Mouse (Mus musculus): ENCODE measurements around the gene Ly9. TPM values are rescaled to one million over a fixed set of nuclear protein-coding genes. Genes with fewer than 3 reads are reported as not detected.

Ly9 gene
- total RNA-seq (2021) = not detected
- long read RNA-seq, experiment 1 = 0 reads
- long read RNA-seq, experiment 2 = 0 reads

DNA sequence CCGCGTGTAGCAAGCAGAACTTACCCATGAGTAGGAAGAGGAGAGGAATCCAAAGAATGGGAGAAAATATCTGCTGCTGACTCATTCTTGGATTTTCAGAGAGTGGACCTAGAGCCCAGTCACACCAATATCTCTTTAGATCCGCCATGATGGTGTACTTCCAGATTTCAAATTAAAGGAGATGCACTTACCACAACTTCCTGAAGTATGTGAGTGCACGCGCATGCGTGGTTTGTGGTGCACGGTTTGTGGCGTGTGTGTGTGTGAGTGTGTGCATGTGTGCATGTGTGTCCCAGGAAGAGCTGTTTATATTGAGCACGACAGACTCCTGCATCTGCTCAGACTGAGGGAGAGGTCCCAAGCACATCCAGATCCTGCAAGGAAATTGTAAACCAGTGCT is at the start of gene Ly9:
Ly9 (minus strand) TSS at position 235 of the 400 bp plus-strand sequence.
- no peak for DNase-seq (ENCODE audit: low spot score in 2 of 2)

DNA sequence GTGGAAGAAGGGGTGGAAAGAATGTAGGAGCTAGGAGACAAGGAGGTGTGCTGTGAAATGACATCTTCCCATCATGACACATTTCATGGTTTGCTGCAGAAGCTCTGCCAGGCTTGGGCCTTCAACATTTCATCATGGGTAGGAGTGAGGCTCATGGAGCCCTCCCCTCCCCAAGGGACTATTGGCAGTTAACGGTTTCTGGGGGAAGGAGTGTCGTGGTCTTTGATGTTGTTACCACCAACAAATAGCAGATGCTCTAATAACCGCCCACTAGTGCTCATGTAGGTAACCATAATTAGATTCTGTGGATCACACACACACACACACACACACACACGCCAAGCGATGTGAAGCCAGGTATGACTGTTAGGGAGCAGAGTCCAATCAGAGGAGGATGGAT is 45.5 kb upstream of the Ly9 start, which contains the start of gene Slamf7:
Slamf7 (minus strand) TSS at position 302 of the 400 bp plus-strand sequence.
- no peak for DNase-seq (ENCODE audit: low spot score in 2 of 2)

DNA sequence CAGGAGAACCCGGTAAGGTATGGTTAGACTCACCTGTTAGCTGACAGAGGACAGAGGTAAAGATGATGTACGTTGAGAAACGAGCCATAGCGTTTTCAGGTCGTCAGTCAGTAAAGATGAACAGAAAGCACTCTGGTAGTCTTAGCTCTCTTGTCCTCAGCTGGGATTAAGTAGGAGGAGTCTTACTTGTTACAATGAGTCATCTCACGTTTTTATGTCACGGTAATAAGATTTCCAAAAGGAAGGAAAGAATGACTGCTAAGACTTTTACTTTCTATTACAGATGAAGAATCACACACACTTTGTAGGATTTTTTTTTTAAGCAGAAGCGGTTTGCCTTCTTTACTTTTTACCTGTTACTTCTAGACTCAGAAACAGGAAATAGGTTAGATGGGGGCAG is 41.6 kb upstream of the Ly9 start:
- no peak for DNase-seq (ENCODE audit: low spot score in 2 of 2)

DNA sequence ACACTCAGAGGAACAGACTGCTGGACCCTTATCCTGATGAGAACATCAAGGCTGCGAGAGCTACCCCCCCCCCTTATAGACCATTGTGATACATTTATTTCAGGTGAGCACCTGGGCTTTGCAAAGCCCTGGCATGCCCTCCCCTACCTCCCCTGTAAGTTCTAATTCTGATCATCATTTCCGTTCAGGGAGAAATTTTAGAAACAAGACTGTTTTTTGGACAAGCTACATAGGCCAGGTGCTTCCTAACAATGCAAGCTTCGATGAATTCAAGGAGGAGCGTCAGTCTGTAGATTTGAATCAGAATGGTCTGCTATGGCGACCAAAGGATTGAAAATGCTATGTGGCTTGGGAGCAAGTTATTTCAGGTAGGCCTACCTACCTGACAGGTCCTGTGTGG is 40.5 kb upstream of the Ly9 start:
- DNase-seq (ENCODE audit: low spot score in 2 of 2) = no peak

DNA sequence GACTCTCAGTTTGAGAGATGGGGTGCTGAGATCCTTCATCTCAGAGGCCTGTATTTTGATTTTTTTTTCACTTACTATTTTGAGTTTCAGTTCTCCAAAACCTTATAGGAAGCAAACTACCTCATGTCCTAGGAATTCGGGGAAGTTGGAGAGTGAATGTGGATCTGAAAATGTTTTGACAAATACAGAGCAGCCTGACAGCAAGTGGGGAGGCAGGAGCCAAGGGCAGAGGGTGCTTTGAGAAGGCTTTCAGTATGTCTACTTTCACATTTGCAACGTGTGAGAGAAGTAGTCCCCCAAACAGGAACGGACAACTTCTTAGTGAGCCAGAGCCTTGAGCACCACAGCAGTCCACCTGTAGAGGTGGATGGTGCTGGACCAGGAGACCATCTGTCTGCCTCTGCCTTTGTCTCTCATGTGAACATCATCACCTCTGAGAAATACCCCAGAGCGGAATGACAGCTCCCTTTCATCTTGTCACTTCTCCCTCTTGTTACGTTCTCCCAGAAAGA is 39.3 kb upstream of the Ly9 start:
- no peak for DNase-seq (ENCODE audit: low spot score in 2 of 2)

DNA sequence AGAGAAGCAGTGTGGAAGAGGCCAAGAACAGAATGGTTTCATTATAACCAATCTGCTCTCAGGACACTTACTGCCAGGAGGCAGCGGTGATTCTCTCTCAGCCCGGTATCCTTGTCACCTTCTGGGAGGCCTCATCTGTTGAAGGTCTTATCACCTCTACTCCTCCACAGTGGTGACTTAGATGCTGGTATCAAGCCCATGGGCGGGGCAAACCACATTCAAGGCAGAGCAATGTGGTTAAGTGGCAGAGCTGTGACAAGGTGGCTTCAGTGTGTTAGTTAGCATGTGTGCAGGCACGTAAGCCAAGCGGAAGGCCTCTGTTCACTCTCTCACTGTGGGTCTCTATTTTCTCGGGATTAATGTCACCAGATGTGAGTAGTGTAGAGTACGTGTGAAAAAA is 36.4 kb upstream of the Ly9 start:
- DNase-seq (ENCODE audit: low spot score in 2 of 2) = no peak

DNA sequence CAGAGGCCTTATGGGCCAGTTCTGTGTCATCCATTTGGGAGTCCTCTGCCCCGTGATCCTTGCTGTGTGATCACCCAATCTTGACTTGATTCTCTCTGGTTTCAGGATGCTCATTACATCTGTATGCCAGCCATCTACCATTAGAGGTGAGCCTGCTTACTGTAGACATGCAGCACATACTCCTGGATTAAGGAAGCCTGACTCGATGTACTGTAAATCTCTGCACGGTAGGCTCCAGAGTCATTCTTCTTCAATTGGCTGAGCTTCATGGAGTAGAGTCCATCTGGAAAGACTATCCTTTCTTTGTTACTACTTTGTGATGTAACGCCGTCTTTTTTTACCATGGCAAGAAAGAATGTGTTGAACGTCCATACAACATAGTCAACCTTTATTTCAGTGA is 33.6 kb upstream of the Ly9 start:
- DNase-seq (ENCODE audit: low spot score in 2 of 2) = no peak

DNA sequence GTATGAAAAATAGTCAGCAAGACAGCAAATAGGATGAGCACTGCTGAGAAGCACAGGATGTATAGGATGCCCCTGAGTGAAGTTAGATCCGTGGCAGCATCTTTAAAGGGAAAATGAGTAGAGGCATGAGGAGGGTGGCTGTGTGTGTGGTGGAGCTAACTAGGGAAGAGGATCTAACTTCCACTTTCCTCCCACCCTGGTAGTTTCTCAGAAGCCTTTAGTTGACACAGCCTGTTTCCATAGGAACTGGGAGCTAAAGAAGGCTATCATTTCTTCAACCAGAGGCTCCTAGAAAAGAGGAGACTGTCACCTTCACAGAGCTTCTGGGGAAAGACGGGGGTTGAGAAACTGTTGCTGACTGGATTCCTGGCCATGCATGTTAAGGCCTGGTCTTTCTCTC is 31.5 kb upstream of the Ly9 start:
- DNase-seq (ENCODE audit: low spot score in 2 of 2) = no peak

DNA sequence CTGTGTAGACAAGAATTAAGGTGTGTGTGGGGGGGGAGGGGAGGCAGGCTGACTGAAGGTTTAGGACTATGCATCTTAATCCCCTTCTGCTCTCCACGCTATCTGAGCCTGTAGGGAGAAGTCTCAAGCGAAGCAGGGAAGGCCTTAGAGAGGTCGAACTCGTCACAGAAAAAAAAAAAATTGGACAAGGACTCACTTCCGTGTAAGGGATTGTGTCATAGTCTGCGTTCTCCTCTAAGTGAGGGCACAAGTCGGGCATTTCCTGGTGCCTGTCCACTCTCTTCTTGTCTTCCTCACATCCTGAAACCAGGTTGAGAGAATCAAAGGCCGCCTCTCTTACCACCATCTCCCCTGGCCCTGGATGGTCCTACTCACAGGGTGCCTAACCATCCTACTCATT is 29.9 kb upstream of the Ly9 start:
- DNase-seq (ENCODE audit: low spot score in 2 of 2) = no peak

DNA sequence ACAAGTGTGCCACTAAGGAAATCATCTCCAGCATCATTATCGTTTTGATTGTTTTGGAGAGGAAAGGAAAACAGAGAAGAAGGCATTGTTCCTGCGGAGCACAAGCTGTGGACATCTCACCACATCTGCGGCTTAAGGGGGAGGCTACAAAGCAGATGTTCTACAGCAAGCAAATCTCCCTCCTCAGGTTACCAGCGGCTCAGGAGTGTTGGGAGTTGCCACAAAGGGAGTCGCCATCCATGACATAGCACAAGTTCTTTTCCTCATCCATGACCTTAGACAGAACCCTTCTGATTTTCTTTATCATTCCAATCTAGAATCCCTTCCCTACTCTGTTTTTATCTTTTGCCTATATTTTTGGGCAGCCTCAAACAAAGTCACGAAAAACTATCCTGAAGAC is 28.5 kb upstream of the Ly9 start:
- DNase-seq (ENCODE audit: low spot score in 2 of 2) = no peak

DNA sequence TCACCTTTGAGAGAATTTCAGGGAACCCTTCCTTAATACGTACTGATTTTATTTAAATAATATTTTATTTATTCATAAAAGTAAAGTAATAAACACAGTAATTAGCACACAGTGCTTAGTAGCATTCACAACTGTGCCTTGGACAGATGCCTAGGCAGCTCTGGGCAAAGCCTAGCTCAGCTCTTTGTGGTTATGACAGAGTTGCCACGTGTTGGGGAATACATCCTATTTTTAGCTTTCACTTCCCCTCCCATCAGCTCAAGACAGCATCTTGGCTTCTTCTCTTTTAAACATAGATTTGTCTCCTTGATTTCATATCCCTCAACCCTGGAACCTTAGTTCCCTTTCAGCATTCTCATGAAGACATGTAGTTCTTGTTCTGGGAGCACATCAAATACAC is 24.2 kb upstream of the Ly9 start:
- DNase-seq (ENCODE audit: low spot score in 2 of 2) = peak in 1 of 2 experiments; percentile 52

DNA sequence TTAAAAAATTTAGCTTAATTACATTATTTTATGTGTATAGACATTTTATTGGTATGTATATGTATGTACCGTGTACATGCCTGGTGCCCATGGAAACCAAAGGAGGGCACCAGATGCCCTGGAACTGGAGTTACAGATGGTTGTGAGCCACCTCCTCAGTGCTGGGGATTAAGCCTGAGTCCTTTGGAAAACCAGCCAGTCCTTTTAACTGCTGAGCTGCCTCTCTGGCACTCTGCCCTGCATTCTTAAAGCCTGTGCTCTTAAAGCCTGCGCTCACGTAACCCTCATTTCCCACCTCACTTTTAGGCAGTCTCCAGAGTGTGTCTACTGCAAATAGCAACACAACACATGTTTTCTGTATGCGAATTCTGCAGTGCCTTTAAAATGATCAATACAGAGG is 23.7 kb upstream of the Ly9 start:
- peak in 1 of 2 experiments; percentile 20 for DNase-seq (ENCODE audit: low spot score in 2 of 2)

DNA sequence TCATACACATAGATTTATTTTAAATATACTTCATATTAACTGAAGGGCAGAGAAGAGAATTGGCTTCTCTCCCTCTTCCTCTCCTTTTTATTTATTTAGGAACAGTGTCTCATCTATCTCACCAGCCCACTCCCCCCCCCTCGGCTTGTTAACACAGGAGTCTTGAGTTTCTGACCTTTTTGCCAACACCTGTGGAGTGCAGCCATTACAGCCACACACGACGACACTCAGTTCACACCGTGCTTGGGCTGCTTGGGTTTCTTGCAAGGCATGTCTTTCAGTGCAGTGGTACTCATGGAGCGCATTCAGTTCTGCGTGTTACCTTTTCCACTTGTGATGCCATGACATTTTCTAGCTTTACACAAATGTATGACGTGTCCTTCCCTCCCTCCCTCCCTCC is 22.8 kb upstream of the Ly9 start:
- DNase-seq (ENCODE audit: low spot score in 2 of 2) = no peak

DNA sequence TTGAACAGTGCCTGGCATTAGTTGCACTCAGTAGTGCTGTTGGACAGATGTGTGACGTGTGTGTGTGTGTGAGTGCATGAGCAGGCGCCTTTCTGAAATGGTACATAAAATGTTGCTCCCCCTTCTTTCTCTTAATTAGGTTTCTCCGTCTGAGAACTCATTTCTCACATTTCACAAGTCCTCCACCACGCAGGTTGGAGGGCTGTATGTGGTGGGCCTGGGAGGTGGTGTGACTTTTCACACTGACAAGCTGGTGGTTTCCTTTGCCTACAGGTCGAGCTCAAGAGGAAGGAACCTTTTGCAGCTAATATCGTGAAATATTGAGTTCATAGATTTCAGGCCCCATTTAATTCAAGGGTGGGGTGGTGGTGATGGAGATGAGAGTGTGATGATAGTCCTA is 22.0 kb upstream of the Ly9 start:
- DNase-seq (ENCODE audit: low spot score in 2 of 2) = no peak

DNA sequence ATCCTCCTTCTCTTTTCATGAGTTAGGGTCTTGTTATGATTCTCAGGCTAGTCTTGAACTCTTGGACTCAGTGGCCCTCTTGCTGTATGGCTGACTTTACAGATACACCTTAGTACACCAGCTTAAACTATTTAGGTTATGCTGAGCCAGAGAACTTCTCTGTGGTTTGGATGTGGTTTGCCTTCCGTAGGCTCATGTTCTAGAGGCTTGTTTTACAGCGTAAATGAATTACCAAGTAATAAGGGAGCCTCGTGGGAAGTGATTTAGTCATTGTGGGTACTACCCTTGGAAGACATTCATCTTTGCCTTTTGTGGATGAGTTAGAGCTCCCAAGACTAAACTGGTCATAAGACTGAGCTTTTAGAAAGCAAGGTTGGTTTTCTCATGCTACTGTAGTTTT is 20.6 kb upstream of the Ly9 start:
- no peak for DNase-seq (ENCODE audit: low spot score in 2 of 2)

DNA sequence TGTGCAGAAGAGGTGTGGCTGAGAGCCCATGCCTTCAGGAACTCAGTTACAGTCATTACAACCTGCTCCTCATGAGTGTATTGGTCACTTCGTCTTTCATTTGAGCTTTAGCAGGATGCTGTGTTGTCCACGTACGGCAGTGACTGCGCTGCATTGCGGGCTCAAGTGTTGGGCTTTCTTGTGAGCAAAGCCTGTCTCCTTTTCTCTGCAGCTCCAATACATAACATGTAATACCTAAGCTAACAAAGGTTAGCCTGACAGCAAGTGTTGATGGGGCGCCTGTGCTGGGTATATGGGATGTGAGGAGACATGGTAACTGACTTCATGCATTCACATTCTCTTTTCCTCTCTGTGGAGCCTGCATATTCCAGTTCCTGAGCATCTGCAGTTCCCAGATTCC is 12.9 kb upstream of the Ly9 start:
- DNase-seq (ENCODE audit: low spot score in 2 of 2) = no peak

DNA sequence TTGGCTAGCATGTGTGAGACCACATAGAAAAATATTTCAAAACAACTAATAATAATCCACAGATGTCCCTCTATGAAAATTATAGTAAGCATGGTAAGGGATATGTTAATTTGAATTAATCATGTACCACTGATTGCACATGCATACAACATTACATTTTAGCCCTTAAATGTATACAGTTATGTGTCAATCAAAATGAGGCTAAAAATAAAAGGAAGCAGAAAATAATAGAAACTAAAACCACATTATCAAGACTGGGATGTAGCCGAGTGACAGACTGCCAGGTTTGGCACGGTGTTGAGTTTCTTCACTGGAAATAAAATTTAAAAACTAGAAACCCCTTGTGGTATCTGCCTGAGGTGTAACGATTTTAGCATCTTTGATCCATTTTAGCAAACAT is 12.4 kb upstream of the Ly9 start:
- no peak for DNase-seq (ENCODE audit: low spot score in 2 of 2)

DNA sequence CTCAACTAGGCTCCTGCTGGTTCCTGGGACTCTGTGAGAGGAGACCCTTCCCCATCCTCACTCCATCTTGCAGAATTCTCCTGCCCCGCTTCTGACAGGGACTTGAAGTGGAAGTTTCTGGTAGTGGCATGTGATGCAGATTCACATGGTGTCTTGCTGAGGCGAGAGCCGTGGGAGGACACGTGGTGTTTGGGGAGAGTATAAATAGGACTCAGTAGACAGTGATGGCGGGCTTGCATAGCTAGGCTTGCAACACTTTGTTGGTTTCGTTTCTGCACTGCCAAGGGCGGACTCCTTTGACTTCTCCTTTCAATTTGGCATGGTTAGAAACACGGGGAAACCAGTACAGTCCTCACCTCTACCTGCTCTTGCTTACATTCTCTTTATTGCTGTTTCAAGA is 11.8 kb upstream of the Ly9 start:
- no peak for DNase-seq (ENCODE audit: low spot score in 2 of 2)

DNA sequence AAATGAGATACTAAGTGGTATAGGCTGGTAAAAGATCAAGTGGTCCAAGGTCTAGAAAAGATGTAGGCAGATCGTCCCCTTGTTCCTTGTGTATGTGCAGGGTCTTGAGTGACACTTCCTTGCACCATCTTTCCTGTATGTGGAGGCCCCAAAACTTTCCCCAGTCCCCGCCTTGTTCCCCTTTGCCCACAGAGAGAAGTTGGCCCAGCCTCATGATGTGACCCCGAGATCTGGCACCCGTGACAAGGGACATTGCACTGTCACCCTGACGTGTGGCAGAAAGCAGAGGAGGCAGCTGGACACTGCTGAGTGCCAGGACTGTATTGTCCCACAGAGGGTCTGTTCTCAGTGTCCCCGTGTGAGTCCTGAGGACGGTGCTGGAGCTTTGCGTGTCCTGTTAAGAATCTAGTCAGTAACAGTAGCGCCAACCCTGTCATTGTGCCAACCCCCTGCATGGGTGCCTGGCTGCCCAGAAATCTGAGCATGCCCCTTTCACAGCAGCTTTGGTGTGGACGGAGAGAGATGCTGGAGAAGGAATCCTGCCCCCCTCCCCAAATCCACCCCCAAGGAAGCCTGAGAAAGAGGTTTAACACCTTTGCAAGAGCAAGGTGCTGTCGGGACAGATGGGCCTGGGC is 9.8 kb upstream of the Ly9 start:
- DNase-seq (ENCODE audit: low spot score in 2 of 2) = no peak

DNA sequence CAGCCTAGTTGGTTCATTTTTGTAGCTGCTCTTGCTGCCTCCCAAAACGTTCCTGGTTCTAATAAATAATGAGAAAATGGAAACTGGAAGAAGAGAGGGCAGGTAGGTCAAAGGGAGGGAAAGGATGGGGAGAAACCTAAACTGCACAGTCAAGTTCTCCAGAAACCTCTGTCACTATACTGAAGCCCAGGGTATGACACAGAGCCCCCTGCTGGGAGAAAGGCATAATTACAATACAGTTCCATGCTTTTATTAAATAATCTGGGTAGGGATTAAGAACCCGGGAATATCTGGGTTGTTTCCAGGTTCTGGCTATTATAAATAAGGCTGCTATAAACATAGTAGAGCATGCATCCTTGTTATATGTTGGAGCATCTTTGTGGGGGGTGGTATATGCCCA is 6.8 kb upstream of the Ly9 start:
- DNase-seq (ENCODE audit: low spot score in 2 of 2) = no peak

DNA sequence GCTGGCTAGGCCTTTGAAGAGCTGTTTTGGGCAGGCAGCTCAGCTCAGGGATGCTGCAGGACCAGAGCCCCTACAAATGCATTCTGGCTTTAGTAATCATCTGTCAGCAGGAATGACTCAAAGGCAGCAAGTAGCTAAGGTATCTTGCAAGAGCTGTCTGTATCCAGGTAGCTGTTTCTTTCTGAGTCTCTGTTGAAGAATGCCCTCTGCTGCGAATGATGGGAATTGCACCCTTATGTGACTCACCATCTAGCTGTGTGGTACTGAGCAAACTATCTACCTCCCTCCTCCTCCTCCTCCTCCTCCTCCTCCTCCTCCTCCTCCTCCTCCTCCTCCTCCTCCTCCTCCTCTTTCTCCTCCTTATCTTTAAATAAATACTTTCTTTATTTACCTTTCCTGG is 3.6 kb upstream of the Ly9 start:
- no peak for DNase-seq (ENCODE audit: low spot score in 2 of 2)

DNA sequence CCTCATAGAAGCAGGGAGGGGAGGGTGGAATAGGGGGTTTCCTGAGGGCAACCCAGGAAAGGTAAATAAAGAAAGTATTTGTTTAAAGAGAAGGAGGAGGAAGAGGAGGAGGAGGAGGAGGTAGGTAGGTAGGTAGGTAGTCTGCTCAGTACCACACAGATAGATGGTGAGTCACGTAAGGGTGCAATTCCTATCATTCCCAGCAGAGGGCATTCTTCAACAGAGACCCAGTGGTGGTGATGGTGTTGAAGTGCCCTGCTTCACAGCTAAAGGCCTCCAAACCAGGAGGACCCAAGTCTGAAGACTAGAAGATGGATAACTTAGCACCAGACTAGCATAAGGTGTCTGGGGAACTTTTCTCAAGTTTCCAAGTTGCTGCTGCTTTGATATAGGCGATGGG is 2.8 kb upstream of the Ly9 start:
- DNase-seq (ENCODE audit: low spot score in 2 of 2) = no peak

DNA sequence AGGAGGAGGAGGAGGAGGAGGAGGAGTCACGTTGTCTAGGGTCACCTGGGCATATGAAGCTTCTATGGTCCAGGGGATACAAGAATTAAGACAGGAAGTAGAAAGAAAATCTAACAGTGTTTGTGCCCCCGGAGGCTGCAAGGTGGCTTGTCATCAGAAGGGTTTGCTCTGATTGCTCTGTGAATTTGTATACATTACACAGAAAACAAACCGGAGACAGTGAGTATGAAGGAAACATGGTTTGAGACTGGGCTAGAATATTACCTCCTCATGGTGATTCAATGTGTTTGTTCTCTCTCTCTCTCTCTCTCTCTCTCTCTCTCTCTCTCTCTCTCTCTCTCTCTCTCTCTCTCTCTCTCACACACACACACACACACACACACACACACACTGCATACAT is 554 bp downstream of the Ly9 start:
- DNase-seq (ENCODE audit: low spot score in 2 of 2) = no peak

DNA sequence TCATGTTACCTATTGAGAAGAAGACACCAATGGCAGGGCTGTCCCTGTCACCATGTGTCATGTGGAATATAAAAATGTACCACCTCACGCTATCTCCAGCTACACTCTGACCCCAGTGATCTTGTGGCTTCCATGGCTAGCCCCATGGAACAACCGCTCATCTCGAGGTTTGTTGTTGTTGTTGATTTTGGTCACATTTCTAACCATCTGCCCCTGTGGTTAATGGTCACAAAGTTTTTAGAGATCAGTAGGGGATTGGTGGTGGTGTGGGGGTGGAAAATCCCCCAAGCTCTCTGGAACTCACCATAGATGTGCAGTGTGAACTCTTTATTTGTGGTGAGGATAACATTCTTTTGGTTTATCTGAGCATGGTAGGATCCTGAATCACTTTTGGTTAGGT is 2.5 kb downstream of the Ly9 start:
- DNase-seq (ENCODE audit: low spot score in 2 of 2) = no peak

All from layer of hippocampus, postnatal 14 days (tissue).